Mouse (Mus musculus) limb, embryonic 14.5 days (tissue): ENCODE results near the gene Rbbp4. TPM values are rescaled to one million over a fixed set of nuclear protein-coding genes. Genes with fewer than 3 reads are reported as not detected.

Experiments
- ATAC-seq: fragments of 200-750 bp; cut with Nextera tagmentation; 2 replicates; pipeline ENCODE4 v1.8.0; 2017; ENCODE audit warnings: low read depth, moderate number of reproducible peaks, moderate TSS enrichment; ENCODE audit not compliant: low FRiP score
- DNase-seq: peaks from one replicate; pipeline ENCODE4 v3.0.0-alpha.2; 2015; ENCODE audit warnings: low spot score
- H3K27ac ChIP-seq: fragments of 300-500 bp; sonication (generic); replicated peaks from 2 replicates; pipeline ENCODE4 v1.5.1; 2014; ENCODE audit warnings: low read depth, mild to moderate bottlenecking, low read length, moderate library complexity, mixed read lengths
- H3K27me3 ChIP-seq: fragments of 300-500 bp; sonication (generic); 2 replicates; pipeline ENCODE4 v1.6.1; 2014; ENCODE audit warnings: low read length, mixed read lengths; ENCODE audit not compliant: control insufficient read depth, insufficient read depth
- H3K36me3 ChIP-seq: fragments of 300-500 bp; sonication (generic); 2 replicates; pipeline ENCODE4 v1.6.1; 2014; ENCODE audit warnings: mild to moderate bottlenecking, low read length, moderate library complexity, mixed read lengths; ENCODE audit not compliant: control insufficient read depth, insufficient read depth
- H3K4me1 ChIP-seq: fragments of 300-500 bp; sonication (generic); 2 replicates; pipeline ENCODE4 v1.6.1; 2014; ENCODE audit warnings: antibody characterized with exemption, low read length, mixed read lengths; ENCODE audit not compliant: control insufficient read depth, insufficient read depth
- H3K4me2 ChIP-seq: fragments of 300-500 bp; sonication (generic); replicated peaks from 2 replicates; pipeline ENCODE4 v1.6.1; 2014; ENCODE audit warnings: low read depth, mild to moderate bottlenecking, low read length, moderate library complexity; ENCODE audit not compliant: severe bottlenecking
- H3K4me3 ChIP-seq: fragments of 300-500 bp; sonication (generic); replicated peaks from 2 replicates; pipeline ENCODE4 v1.5.1; 2014; ENCODE audit warnings: low read length
- H3K9ac ChIP-seq: fragments of 300-500 bp; sonication (generic); 2 replicates; pipeline ENCODE4 v1.6.1; 2014; ENCODE audit warnings: mild to moderate bottlenecking, low read depth, low read length, moderate library complexity; ENCODE audit not compliant: severe bottlenecking
- H3K9me3 ChIP-seq: fragments of 300-500 bp; sonication (generic); 2 replicates; pipeline ENCODE4 v1.6.1; 2016; ENCODE audit warnings: low read length; ENCODE audit not compliant: control insufficient read depth
- POLR2A ChIP-seq: fragments of 200-500 bp; IDR thresholded peaks from 2 replicates; pipeline ENCODE4 v1.8.0; 2012; ENCODE audit warnings: inconsistent platforms, mild to moderate bottlenecking, moderate library complexity, borderline replicate concordance; ENCODE audit not compliant: insufficient read depth, insufficient read length; ENCODE audit errors: extremely low read depth
- WGBS: fragments of 180-500 bp; shearing (Covaris S2); extraction: QIAGEN DNeasy Blood & Tissue Kit; methylation state at CpG from one replicate; pipeline ENCODE4 v1.1.7; 2014; 5-methylcytosine and 5-hydroxymethylcytosine counted together
- polyA plus RNA-seq, 2 experiments: library from polyadenylated mRNA; depleted of rRNA in 1 of 2; stranded (reverse) in 1 of 2; unstranded in 1 of 2; fragments of >200 nt; fragmentation: Nextera tagmentation in 1 of 2; extraction: Ambion mirVana in 1 of 2; gene quantifications; 2 replicates each; pipeline versions ENCODE4 v1.2.1 to v1.2.3; 2012 to 2014

Rbbp4 gene
- polyA plus RNA-seq, 2 experiments: 128 to 331 TPM

GRCm38 (mm10) chr4:129288067-129288466, 47.1 kb downstream of the Rbbp4 start:
- ATAC-seq (peak; percentile 34; the same call in 1 of the 2 replicates), DNase-seq (peak; percentile 26)
- Histone ChIP-seq H3K4me2 (peak overlapping the region; percentile 98; the same call in 1 of the 2 replicates), H3K27me3 (peaks cover 6% of the 10 kb centered on the region), H3K36me3 (no peaks in the 10 kb centered on the region), H3K4me1 (peaks cover 9% of the 10 kb centered on the region; the same call in 1 of the 2 replicates), H3K27ac (no peak overlapping the region), H3K9me3 (no peaks in the 10 kb centered on the region), H3K9ac (no peak overlapping the region), H3K4me3 (peak overlapping the region; percentile 57)
- WGBS: 19% methylated on average over 3 of the region's 3 CpGs
- no peak for TF ChIP-seq POLR2A

- Histone ChIP-seq H3K9me3 (no peaks in the 10 kb centered on the region), H3K4me2 (peak within 1 kb of the TSS; percentile 98), H3K27me3 (peaks cover 6% of the 10 kb centered on the region), H3K9ac (peak within 1 kb of the TSS; percentile 63), H3K4me1 (peaks cover 7% of the 10 kb centered on the region; the same call in 1 of the 2 replicates), H3K36me3 (no peaks in the 10 kb centered on the region), H3K27ac (peak within 1 kb of the TSS; percentile 43; the same call in 1 of the 2 replicates), H3K4me3 (peak within 1 kb of the TSS; percentile 57)
- DNase-seq: no peak
- peak; percentile 23 for ATAC-seq
- no peak for TF ChIP-seq POLR2A
- under 1% methylated on average over 24 of the region's 53 CpGs for WGBS
Measured at GRCm38 (mm10) chr4:129287472-129287981, 47.6 kb downstream of the Rbbp4 start, which contains the start of gene Sync. Gene Sync, plus strand, starts transcription at chr4:129287617.

GRCm38 (mm10) chr4:129286683-129287471, 48.3 kb downstream of the Rbbp4 start:
- peak overlapping the region; percentile 57 for H3K4me3 ChIP-seq
- no peaks in the 10 kb centered on the region for H3K36me3 ChIP-seq
- DNase-seq (peak; percentile 62), ATAC-seq (peak; percentile 70)
- WGBS: 4% methylated on average over 25 of the region's 28 CpGs
- H3K9me3 ChIP-seq: no peaks in the 10 kb centered on the region
- peaks cover 6% of the 10 kb centered on the region for H3K27me3 ChIP-seq
- peaks cover 7% of the 10 kb centered on the region; the same call in 1 of the 2 replicates for H3K4me1 ChIP-seq
- peak overlapping the region; percentile 98 for H3K4me2 ChIP-seq
- H3K9ac ChIP-seq: peak overlapping the region; percentile 63
- no peak for TF ChIP-seq POLR2A
- H3K27ac ChIP-seq: peak overlapping the region; percentile 43; the same call in 1 of the 2 replicates

GRCm38 (mm10) chr4:129286001-129286682, 49.0 kb downstream of the Rbbp4 start:
- TF ChIP-seq POLR2A: no peak
- no peaks in the 10 kb centered on the region for H3K9me3 ChIP-seq
- DNase-seq (peak; percentile 50), ATAC-seq (peak; percentile 41; the same call in 1 of the 2 replicates)
- peak overlapping the region; percentile 57 for H3K4me3 ChIP-seq
- 0 out of 2 replicates have a peak overlapping the region, but pooled peaks have one; percentile 20 for H3K27ac ChIP-seq
- WGBS: 71% methylated on average over 5 of the region's 5 CpGs
- peaks cover 7% of the 10 kb centered on the region; the same call in 1 of the 2 replicates for H3K4me1 ChIP-seq
- H3K27me3 ChIP-seq: peaks cover 6% of the 10 kb centered on the region
- no peak overlapping the region for H3K9ac ChIP-seq
- peak overlapping the region; percentile 98 for H3K4me2 ChIP-seq
- H3K36me3 ChIP-seq: no peaks in the 10 kb centered on the region

- Histone ChIP-seq H3K27me3 (peaks cover 6% of the 10 kb centered on the region), H3K36me3 (no peaks in the 10 kb centered on the region), H3K9ac (no peak overlapping the region), H3K9me3 (no peaks in the 10 kb centered on the region), H3K4me1 (peaks cover 7% of the 10 kb centered on the region; the same call in 1 of the 2 replicates), H3K4me3 (no peak overlapping the region), H3K4me2 (no peak overlapping the region), H3K27ac (no peak overlapping the region)
- ATAC-seq (no peak), DNase-seq (no peak)
- WGBS: 83% methylated on average over 2 of the region's 2 CpGs
- no peak for TF ChIP-seq POLR2A
Measured at GRCm38 (mm10) chr4:129284685-129285084, 50.5 kb downstream of the Rbbp4 start.
